Mouse (Mus musculus) midbrain, embryonic 13.5 days (tissue): Measurements from ENCODE around the gene Olfr152. TPM values are rescaled to one million over a fixed set of nuclear protein-coding genes. Genes with fewer than 3 reads are reported as not detected.

Experiments
- ATAC-seq: fragments of 200-750 bp; cut with Nextera tagmentation; 2 replicates; pipeline ENCODE4 v1.8.0; 2017; ENCODE audit warnings: mild to moderate bottlenecking, moderate TSS enrichment, moderate library complexity
- H3K27ac ChIP-seq: fragments of 300-500 bp; sonication (generic); 2 replicates; pipeline ENCODE4 v1.5.1; 2015; ENCODE audit warnings: inconsistent platforms, mild to moderate bottlenecking, moderate library complexity
- H3K27me3 ChIP-seq: fragments of 300-500 bp; sonication (generic); 2 replicates; pipeline ENCODE4 v1.6.1; 2015; ENCODE audit warnings: mild to moderate bottlenecking, inconsistent platforms
- H3K36me3 ChIP-seq: fragments of 300-500 bp; sonication (generic); 2 replicates; pipeline ENCODE4 v1.6.1; 2015; ENCODE audit warnings: mild to moderate bottlenecking, inconsistent platforms
- H3K4me1 ChIP-seq: fragments of 300-500 bp; sonication (generic); replicated peaks from 2 replicates; pipeline ENCODE4 v1.6.1; 2015; ENCODE audit warnings: inconsistent platforms
- H3K4me2 ChIP-seq: fragments of 300-500 bp; sonication (generic); replicated peaks from 2 replicates; pipeline ENCODE4 v1.6.1; 2015; ENCODE audit warnings: moderate library complexity, mild to moderate bottlenecking, inconsistent platforms
- H3K4me3 ChIP-seq: fragments of 300-500 bp; sonication (generic); replicated peaks from 2 replicates; pipeline ENCODE4 v1.5.1; 2015; ENCODE audit warnings: mild to moderate bottlenecking, inconsistent platforms
- H3K9ac ChIP-seq: fragments of 300-500 bp; sonication (generic); replicated peaks from 2 replicates; pipeline ENCODE4 v1.6.1; 2015; ENCODE audit warnings: mild to moderate bottlenecking, inconsistent platforms
- H3K9me3 ChIP-seq: fragments of 300-500 bp; sonication (generic); 2 replicates; pipeline ENCODE4 v1.6.1; 2016; ENCODE audit warnings: mild to moderate bottlenecking, inconsistent platforms
- WGBS: fragments of 180-500 bp; shearing (Covaris S2); methylation state at CpG from one replicate; pipeline ENCODE4 v1.1.7; 2015; 5-methylcytosine and 5-hydroxymethylcytosine counted together
- polyA plus RNA-seq: library from polyadenylated mRNA; unstranded; fragments of >200 nt; fragmentation: Nextera tagmentation; extraction: Ambion mirVana; gene quantifications from 2 replicates; pipeline ENCODE4 v1.2.1, GENCODE M21; 2015

The Olfr152 gene
- polyA plus RNA-seq = not detected in 2 replicates

- Histone ChIP-seq H3K4me2 (no peak within 1 kb of the TSS), H3K27ac (no peak within 1 kb of the TSS), H3K4me1 (no peaks in the 10 kb centered on the region), H3K9ac (no peak within 1 kb of the TSS), H3K36me3 (no peaks in the 10 kb centered on the region), H3K27me3 (no peaks in the 10 kb centered on the region), H3K9me3 (no peaks in the 10 kb centered on the region), H3K4me3 (no peak within 1 kb of the TSS)
- 77% methylated on average over 4 of the region's 4 CpGs for WGBS
- ATAC-seq = no peak
These were observed at the start of gene Olfr152 for GRCm38 (mm10) chr2:87779183-87779582. Gene Olfr152, plus strand, starts transcription at chr2:87779483.

- 90% methylated on average over 1 of the region's 1 CpGs for WGBS
- Histone ChIP-seq H3K4me2 (no peak within 1 kb of the TSS), H3K4me3 (no peak within 1 kb of the TSS), H3K4me1 (no peaks in the 10 kb centered on the region), H3K27ac (no peak within 1 kb of the TSS), H3K9ac (no peak within 1 kb of the TSS), H3K36me3 (no peaks in the 10 kb centered on the region), H3K9me3 (no peaks in the 10 kb centered on the region), H3K27me3 (no peaks in the 10 kb centered on the region)
- no peak for ATAC-seq
These were observed 39.4 kb upstream of the Olfr152 start, which contains the start of gene Olfr1138 for GRCm38 (mm10) chr2:87739878-87740277. Gene Olfr1138, minus strand, starts transcription at chr2:87739978.

- ATAC-seq = no peak
- Histone ChIP-seq H3K27me3 (no peaks in the 10 kb centered on the region), H3K4me2 (no peak within 1 kb of the TSS), H3K9me3 (no peaks in the 10 kb centered on the region), H3K27ac (no peak within 1 kb of the TSS), H3K36me3 (no peaks in the 10 kb centered on the region), H3K4me1 (no peaks in the 10 kb centered on the region), H3K9ac (no peak within 1 kb of the TSS), H3K4me3 (no peak within 1 kb of the TSS)
- WGBS = 76% methylated on average over 3 of the region's 3 CpGs
These were observed 35.8 kb upstream of the Olfr152 start, which contains the start of gene Olfr1140 for GRCm38 (mm10) chr2:87743452-87743851. Gene Olfr1140, plus strand, starts transcription at chr2:87743752.

- 86% methylated on average over 1 of the region's 1 CpGs for WGBS
- Histone ChIP-seq H3K4me3 (no peak within 1 kb of the TSS), H3K27ac (no peak within 1 kb of the TSS), H3K9ac (no peak within 1 kb of the TSS), H3K4me1 (no peaks in the 10 kb centered on the region), H3K27me3 (no peaks in the 10 kb centered on the region), H3K9me3 (peaks cover 2% of the 10 kb centered on the region; the same call in 1 of the 2 replicates), H3K4me2 (no peak within 1 kb of the TSS), H3K36me3 (no peaks in the 10 kb centered on the region)
- no peak for ATAC-seq
These were observed 25.4 kb upstream of the Olfr152 start, which contains the start of gene Olfr1141 for GRCm38 (mm10) chr2:87753891-87754290. Gene Olfr1141, minus strand, starts transcription at chr2:87753991.

- ATAC-seq = no peak
- Histone ChIP-seq H3K4me1 (no peaks in the 10 kb centered on the region), H3K27me3 (no peaks in the 10 kb centered on the region), H3K4me3 (no peak overlapping the region), H3K4me2 (no peak overlapping the region), H3K9ac (no peak overlapping the region), H3K27ac (no peak overlapping the region), H3K9me3 (no peaks in the 10 kb centered on the region), H3K36me3 (no peaks in the 10 kb centered on the region)
- 57% methylated on average over 1 of the region's 1 CpGs for WGBS
These were observed 3.1 kb upstream of the Olfr152 start for GRCm38 (mm10) chr2:87776143-87776542.

- Histone ChIP-seq H3K27me3 (no peaks in the 10 kb centered on the region), H3K9ac (no peak within 1 kb of the TSS), H3K4me3 (no peak within 1 kb of the TSS), H3K27ac (no peak within 1 kb of the TSS), H3K4me2 (no peak within 1 kb of the TSS), H3K9me3 (no peaks in the 10 kb centered on the region), H3K36me3 (no peaks in the 10 kb centered on the region), H3K4me1 (no peaks in the 10 kb centered on the region)
- no peak for ATAC-seq
These were observed 21.0 kb downstream of the Olfr152 start, which contains the start of gene Olfr1143 for GRCm38 (mm10) chr2:87800292-87800691. Gene Olfr1143, plus strand, starts transcription at chr2:87800592.

- Histone ChIP-seq H3K36me3 (no peaks in the 10 kb centered on the region), H3K9ac (no peak within 1 kb of the TSS), H3K4me1 (no peaks in the 10 kb centered on the region), H3K27me3 (no peaks in the 10 kb centered on the region), H3K4me3 (no peak within 1 kb of the TSS), H3K27ac (no peak within 1 kb of the TSS), H3K4me2 (no peak within 1 kb of the TSS), H3K9me3 (no peaks in the 10 kb centered on the region)
- no peak for ATAC-seq
- WGBS = 81% methylated on average over 1 of the region's 1 CpGs
These were observed 30.2 kb downstream of the Olfr152 start, which contains the start of gene Olfr1145 for GRCm38 (mm10) chr2:87809522-87809921. Gene Olfr1145, plus strand, starts transcription at chr2:87809822.

- H3K4me2 ChIP-seq = no peak within 1 kb of the TSS
- no peak within 1 kb of the TSS for H3K9ac ChIP-seq
- H3K27me3 ChIP-seq = no peaks in the 10 kb centered on the region
- no peak within 1 kb of the TSS for H3K4me3 ChIP-seq
- ATAC-seq = no peak
- H3K36me3 ChIP-seq = no peaks in the 10 kb centered on the region
- H3K4me1 ChIP-seq = no peaks in the 10 kb centered on the region
- no peaks in the 10 kb centered on the region for H3K9me3 ChIP-seq
- 83% methylated on average over 1 of the region's 1 CpGs for WGBS
- no peak within 1 kb of the TSS for H3K27ac ChIP-seq
These were observed 51.0 kb downstream of the Olfr152 start, which contains the start of gene Olfr1148 for GRCm38 (mm10) chr2:87830233-87830632. Gene Olfr1148, plus strand, starts transcription at chr2:87830533.

Other genes with a start within 250 kb of the Olfr152 start
- gene Olfr153, start 247.7 kb upstream of the Olfr152 start, polyA plus RNA-seq = not detected in 2 replicates
- not detected in 2 replicates for gene Olfr1128, start 233.9 kb upstream of the Olfr152 start, polyA plus RNA-seq
- gene Olfr1129, start 205.6 kb upstream of the Olfr152 start, polyA plus RNA-seq = not detected in 2 replicates
- gene Olfr1130, start 173.3 kb upstream of the Olfr152 start, polyA plus RNA-seq = not detected in 2 replicates
- not detected in 2 replicates for gene Olfr1131, start 152.4 kb upstream of the Olfr152 start, polyA plus RNA-seq
- not detected in 2 replicates for gene Olfr1132, start 141.9 kb upstream of the Olfr152 start, polyA plus RNA-seq
- not detected in 2 replicates for gene Olfr1133, start 132.1 kb upstream of the Olfr152 start, polyA plus RNA-seq
- gene Olfr1134, start 121.0 kb upstream of the Olfr152 start, polyA plus RNA-seq = not detected in 2 replicates
- gene Olfr1135, start 105.8 kb upstream of the Olfr152 start, polyA plus RNA-seq = not detected in 2 replicates
- gene Olfr1136, start 85.5 kb upstream of the Olfr152 start, polyA plus RNA-seq = not detected in 2 replicates
- gene Olfr1137, start 66.3 kb upstream of the Olfr152 start, polyA plus RNA-seq = not detected in 2 replicates
- gene Olfr1138, start 39.5 kb upstream of the Olfr152 start, polyA plus RNA-seq = not detected in 2 replicates
- not detected in 2 replicates for gene Olfr1140, start 35.7 kb upstream of the Olfr152 start, polyA plus RNA-seq
- gene Olfr1141, start 25.5 kb upstream of the Olfr152 start, polyA plus RNA-seq = not detected in 2 replicates
- gene Olfr1143, start 21.1 kb downstream of the Olfr152 start, polyA plus RNA-seq = not detected in 2 replicates
- gene Olfr1145, start 30.3 kb downstream of the Olfr152 start, polyA plus RNA-seq = not detected in 2 replicates
- not detected in 2 replicates for gene Olfr1148, start 51.0 kb downstream of the Olfr152 start, polyA plus RNA-seq
- not detected in 2 replicates for gene Olfr1150-ps1, start 64.5 kb downstream of the Olfr152 start, polyA plus RNA-seq
- gene Olfr1151, start 76.4 kb downstream of the Olfr152 start, polyA plus RNA-seq = not detected in 2 replicates
- gene Olfr1152, start 87.0 kb downstream of the Olfr152 start, polyA plus RNA-seq = not detected in 2 replicates
- gene Olfr1153, start 115.5 kb downstream of the Olfr152 start, polyA plus RNA-seq = not detected in 2 replicates
- gene Olfr1154, start 125.7 kb downstream of the Olfr152 start, polyA plus RNA-seq = not detected in 2 replicates
- not detected in 2 replicates for gene Olfr1155, start 165.7 kb downstream of the Olfr152 start, polyA plus RNA-seq
- not detected in 2 replicates for gene Olfr1156, start 173.6 kb downstream of the Olfr152 start, polyA plus RNA-seq
- not detected in 2 replicates for gene Olfr1157, start 188.8 kb downstream of the Olfr152 start, polyA plus RNA-seq
- not detected in 2 replicates for gene Olfr74, start 195.2 kb downstream of the Olfr152 start, polyA plus RNA-seq
- gene Olfr1158, start 210.6 kb downstream of the Olfr152 start, polyA plus RNA-seq = not detected in 2 replicates
- not detected in 2 replicates for gene Olfr1160, start 228.8 kb downstream of the Olfr152 start, polyA plus RNA-seq
- not detected in 2 replicates for gene Olfr1161, start 243.3 kb downstream of the Olfr152 start, polyA plus RNA-seq